Mouse (Mus musculus) CD4-positive, CD25-positive, alpha-beta regulatory T cell, adult 4 months (primary cell): Measurements from ENCODE around the gene Ccdc18. TPM values are rescaled to one million over a fixed set of nuclear protein-coding genes. Genes with fewer than 3 reads are reported as not detected.
"Not testable (repeated sequence)": the region's sequence is repeated elsewhere in the genome, so short reads cannot be mapped to it uniquely, and the experiment has no call there.

Experiments used
- ATAC-seq: one replicate; pipeline ENCODE4 v1.8.0; 2017
- polyA plus RNA-seq, 2 experiments: library from polyadenylated mRNA; unstranded; fragments of 100-300 nt; shearing (Covaris generic); gene quantifications; one replicate each; pipeline ENCODE4 v1.2.1; 2017

Ccdc18 gene
- polyA plus RNA-seq, 2 experiments from 2014 or later, result 0.98 to 2.0 TPM

DNA sequence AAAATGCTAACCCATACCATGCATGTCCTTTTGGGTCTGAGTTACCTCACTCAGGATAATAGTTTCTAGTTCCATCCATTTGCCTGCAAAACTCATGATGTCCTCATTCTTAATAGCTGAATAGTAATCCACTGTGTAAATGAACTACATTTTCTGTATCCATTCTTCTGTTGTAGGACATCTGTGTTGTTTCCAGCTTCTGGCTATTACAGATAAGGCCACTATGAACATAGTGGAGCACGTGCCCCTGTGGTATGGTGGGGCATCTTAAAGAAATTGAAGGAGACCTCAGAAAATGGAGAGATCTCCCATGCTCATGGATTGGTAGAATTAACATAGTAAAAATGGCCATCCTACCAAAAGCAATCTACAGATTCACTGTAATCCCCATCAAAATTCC is 131.1 kb downstream of the Ccdc18 start:
- not testable (repeated sequence) for ATAC-seq

DNA sequence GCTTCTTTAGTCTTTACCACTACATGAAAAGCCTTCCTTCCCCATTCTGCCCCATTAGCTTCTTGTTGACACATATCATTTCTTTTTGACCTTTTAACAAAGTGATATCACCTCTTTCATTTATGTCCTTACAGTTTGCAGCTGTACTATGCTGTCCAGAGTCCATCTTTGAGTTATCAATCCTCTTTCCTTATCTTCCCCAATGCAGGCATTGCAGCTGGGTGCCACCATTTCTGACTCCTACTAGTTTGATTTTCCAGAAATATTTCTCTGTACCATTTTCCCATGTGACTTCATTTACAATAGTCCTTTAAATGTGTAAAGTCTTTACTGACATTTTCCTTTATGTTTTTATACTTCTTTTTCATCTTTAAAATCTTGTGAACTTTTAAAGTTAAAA is 134.3 kb downstream of the Ccdc18 start:
- no peak for ATAC-seq

DNA sequence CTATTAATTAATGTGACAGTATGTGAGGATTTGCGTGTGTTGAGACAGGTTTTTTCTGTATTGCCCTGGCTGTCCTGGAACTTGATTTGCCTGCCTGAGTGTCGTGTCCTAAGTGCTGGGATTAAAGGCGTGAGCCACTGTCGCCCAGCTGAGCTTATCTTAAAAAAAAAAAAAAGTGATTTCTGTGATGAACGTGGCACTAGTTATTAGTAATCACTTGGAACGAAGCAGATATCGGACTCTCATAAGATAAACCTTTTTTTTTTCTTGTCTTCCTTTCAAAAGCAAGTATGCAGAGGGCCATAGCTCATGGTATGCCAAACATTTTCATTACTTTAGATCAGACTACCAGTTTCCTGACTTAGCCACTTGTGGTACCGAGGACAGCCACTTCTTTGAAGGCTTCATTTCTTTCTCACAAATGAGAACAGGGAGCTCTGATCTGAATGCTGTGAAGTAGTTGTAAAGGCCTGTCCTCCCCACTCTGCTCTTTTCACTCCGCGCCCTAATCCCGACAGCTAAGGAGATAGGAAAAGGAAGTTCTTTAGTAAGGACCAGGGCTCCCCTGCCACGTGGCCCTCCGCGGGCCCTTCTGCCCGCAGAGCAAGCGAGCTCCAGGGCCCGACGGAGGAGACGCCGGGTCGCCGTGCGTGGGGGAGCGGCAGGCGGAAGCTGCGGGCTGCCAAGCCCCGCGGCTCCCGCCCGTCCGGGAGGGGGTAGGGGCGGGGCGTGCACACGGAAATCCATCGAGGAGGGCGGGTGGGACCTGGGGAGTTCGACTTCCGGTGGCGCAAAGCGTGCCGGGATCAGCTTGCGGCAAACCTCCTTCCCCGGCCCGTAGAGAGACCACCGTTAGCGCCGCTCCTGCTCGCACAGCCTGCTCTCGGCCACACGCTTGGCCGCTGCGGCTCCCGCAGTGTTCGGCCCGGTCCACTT is 135.7 kb downstream of the Ccdc18 start, which contains the start of gene Dr1:
Dr1 (plus strand) TSS at position 771 of the 936 bp plus-strand sequence.
- ATAC-seq, result peak; percentile 88

GRCm38 (mm10) chr5:108269063-108269810 is 136.6 kb downstream of the Ccdc18 start:
- ATAC-seq, result peak; percentile 33

DNA sequence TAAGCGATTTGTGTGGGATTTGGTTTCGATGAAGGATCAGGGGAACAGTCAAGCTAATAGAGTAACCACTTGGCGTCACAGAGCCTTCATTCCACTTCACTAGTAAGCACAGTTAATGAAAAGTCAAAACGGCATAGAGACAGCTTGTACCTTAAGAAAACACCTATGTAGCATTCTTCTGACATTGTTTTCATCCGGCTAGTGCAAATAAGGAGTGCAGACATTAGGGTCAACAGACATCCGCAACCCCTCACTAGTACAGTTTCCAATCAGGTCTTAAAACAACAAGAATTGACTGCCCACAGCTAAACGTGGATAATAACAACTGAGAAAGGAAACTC is 137.1 kb downstream of the Ccdc18 start:
- no peak for ATAC-seq

DNA sequence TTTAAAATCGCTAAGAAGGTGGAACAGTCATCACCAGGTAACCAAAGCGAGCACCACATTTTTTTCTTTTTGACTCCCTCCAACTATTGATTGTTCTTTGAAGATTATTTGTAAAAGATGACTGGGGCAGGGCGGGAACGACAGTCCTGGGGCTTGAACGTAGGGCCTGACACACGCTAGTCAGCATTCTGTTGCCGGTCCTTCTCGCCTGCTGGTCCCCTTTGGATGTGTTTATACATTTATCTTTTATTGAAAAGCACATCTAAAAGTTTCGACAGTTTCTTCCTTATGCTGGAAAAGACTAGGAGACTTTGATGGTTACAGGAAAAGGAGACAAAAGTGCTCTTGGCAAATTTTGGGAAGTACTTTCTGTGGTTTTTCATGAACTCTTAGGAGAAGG is 137.7 kb downstream of the Ccdc18 start:
- no peak for ATAC-seq

GRCm38 (mm10) chr5:108271345-108271744 is 138.7 kb downstream of the Ccdc18 start:
- ATAC-seq, result not testable (repeated sequence)

Other genes starting within 250 kb of the Ccdc18 start
- gene Rpl5, start 232.4 kb upstream of the Ccdc18 start, polyA plus RNA-seq, result 100 to 1,000 TPM in 1 of 2 experiments, 10 to 100 TPM in 1; 99.1 to 122 TPM
- 10 to 100 TPM; 66.3 to 87.7 TPM for gene Fam69a, start 145.8 kb upstream of the Ccdc18 start, polyA plus RNA-seq
- 10 to 100 TPM; 52.0 to 56.9 TPM for gene Mtf2, start 67.2 kb upstream of the Ccdc18 start, polyA plus RNA-seq
- 100 to 1,000 TPM; 111 to 117 TPM for gene Tmed5, start 255 bp upstream of the Ccdc18 start, polyA plus RNA-seq
- 10 to 100 TPM; 33.0 to 36.0 TPM for gene Dr1, start 136.0 kb downstream of the Ccdc18 start, polyA plus RNA-seq
- gene Pigg, start 179.7 kb downstream of the Ccdc18 start, polyA plus RNA-seq, result 1 to 10 TPM; 2.7 to 5.7 TPM
- gene Gm42517, start 235.0 kb downstream of the Ccdc18 start, polyA plus RNA-seq, result not detected